Mouse (Mus musculus) CD4-positive, CD25-positive, alpha-beta regulatory T cell (primary cell): Measurements from ENCODE around the gene Slc4a4. TPM values are rescaled to one million over a fixed set of nuclear protein-coding genes. Genes with fewer than 3 reads are reported as not detected.

ENCODE experiments used
- polyA plus RNA-seq: library from polyadenylated mRNA; unstranded; fragments of 100-300 nt; shearing (Covaris generic); gene quantifications from one replicate; pipeline ENCODE4 v1.2.1, GENCODE M21; 2017

Gene Slc4a4
- polyA plus RNA-seq = not detected

DNA sequence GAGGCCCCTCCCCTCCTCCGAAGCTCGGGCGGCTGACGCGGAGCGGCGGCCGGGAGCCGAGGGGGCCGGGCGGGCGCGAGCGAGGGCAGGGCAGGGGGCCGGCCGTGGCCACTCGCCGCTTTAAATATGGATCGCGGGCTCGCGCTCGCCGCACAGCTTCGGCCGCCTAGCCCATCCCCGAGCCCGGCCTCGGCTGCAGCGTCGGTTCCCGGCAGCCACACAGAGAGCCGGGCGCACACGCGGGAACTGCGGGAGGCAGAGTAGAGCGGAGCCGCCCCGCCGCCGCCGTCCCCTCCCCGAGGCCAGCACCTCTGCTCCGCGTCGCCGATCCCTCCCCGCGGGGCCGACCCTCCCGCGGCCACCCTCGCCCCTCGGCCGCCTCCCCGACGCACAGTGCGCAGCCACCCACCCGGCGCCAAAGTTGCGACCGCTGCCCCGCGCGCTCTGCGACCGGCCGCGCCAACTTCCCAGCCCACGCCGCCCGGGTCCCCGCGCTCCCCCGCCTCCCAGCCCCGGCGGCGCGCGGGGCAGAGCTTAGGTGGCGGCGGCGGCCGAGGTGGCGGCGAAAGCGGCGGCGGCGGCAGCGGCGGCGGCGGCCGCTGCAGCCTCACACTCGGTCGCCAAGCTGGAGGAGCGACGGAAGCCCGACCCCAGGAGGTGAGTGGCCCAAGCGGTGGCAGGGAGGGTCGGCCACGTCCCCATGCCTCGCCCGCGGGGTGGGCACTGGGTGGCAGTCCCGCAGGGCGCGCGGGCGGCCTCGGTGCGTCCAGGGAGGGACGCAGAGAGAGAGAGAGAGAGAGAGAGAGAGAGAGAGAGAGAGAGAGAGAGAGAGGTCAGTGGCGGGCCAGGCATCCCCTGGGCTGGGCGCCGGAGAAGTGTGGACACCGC lies at the start of gene Slc4a4:
Gene Slc4a4 (plus strand): TSS at position 151 of the 888 bp plus-strand sequence.

Other genes starting within 250 kb of the Slc4a4 start
- gene Grsf1, start 210.6 kb upstream of the Slc4a4 start, polyA plus RNA-seq = 54.3 TPM
- gene Mob1b, start 166.0 kb upstream of the Slc4a4 start, polyA plus RNA-seq = 11.5 TPM
- 62.5 TPM for gene Dck, start 121.8 kb upstream of the Slc4a4 start, polyA plus RNA-seq